Mouse (Mus musculus) retina, adult 2 months (tissue): ENCODE results near the gene Aldoc.

Experiments
- DNase-seq: peaks from one replicate; pipeline ENCODE4 v3.0.0-alpha.2; 2012; ENCODE audit warnings: low read depth, low spot score

The Aldoc gene

DNA sequence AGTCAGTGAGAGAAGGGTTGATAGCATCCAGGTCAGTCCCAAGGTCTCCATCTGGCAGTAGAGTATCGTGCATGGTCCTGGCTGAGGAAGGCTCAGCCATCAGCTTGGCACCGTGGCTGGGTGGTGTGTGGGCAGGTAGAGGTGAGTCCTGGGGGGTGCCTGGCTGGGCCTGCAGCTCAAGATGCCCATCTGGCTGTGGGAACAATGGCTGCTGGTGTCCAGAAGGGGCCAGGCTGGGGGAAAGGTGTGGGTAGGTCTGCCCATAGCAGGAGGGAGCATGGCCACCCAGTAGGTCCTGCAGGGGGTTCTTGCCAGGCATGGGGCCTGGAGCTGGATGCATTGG, 38.0 kb downstream of the Aldoc start:
- DNase-seq = no peak

DNA sequence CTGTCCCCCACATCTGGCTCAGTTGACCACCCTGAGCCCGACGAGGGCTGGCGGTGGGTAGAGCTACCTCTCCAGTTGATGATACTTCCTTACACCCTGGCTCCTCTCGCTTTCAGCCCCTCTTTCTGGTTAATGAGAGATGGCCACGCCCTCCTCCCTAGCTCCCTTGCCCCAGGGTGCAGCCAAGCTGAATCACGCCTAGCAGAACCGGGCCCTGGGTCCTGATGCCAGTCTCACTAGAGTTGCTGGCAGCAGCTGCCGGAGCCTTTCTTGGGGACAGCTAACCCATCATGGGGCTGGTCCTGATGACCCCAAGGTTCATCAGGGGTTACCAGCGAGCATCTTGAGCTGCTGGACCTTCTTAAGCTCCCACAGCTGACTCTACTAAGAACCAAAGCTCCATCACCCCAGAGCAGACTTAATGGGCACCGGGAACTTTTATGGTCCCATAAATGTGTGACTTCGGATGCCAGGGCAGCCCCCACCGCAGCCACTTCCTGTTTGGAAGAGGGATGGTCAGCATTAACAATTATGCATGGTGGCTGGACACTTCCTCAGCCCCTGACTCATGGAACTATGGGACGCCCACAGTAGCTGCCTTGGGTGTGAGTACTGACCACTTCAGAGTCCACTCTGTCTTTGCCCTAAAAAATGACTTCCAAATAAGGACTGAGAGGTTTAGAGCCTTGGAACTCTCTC, 40.7 kb downstream of the Aldoc start:
- no peak for DNase-seq

DNA sequence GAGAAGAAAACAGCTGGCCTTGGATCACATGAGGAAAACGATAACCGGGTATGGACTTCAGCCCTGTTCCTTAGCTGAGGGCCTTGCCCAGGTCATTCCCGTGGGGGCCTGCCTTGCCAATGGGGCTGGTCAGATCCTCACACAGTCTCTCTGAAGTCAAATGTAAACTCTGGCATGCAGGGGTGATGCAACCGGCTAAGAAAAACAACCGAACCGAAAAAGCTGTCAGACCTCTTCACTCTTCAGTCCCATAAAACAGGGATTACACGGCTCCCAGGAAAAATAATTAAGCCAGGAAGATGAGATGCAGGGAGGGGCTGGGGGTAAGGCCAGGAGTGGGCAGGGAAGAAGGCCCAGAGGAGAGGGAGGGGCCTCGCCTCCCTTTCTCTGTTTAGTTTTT, 41.3 kb downstream of the Aldoc start:
- no peak for DNase-seq

DNA sequence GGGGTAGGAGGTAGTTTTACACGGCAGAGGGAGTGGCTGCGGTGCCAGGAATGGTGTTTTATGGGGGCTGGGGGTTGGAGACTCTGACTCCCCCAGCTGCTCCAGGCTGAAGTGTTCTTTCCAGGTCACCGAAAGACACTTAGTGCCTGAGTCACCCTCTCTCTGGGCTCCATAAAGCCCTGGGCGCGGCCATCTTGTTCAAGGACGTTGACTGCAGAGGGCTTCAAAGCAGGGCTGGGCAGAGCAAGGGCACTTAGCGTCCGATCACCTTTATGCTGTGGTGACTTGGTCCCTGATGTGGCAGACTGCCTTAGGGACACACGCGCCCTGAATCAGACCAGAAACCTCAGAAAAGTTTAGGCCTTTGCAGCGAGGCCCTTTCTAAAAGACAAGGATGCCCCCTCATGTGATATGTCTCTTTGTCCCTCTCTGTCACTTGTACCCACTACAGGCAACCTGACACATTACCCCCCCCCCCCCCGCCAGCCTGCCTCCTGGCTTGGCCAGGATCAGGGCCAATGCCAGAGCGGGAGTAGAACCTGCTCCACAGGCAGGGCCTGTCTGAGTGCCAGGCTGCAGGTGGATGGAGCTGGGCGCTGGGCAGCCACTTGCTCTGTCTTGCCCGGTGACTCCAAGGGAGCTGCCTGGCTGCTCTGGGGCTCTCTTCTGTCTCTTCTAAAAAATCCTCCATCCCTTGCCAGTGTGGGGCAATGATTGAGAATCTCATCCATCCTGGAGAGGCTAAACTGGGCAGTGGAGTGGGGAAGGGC, 44.9 kb downstream of the Aldoc start:
- DNase-seq = no peak

DNA sequence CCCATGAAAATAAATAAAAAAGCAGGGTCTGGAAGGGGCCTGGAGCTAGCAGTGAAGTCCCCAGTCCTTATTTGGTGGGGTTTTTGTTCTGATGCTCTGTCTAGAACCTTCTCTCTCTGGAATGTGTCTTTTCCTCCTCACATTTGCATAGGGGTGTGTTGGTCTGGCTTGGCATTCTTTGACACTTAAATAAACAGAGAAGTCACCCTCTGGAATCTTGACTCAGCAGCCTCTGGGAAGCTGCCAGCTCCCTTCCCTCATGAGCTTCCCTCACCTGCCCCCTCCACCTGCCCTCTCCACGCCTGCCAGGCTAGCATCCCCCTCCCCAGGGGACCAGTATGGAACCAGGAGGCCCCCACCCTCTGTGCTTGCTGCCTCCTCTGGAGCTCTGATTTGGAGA, 47.6 kb downstream of the Aldoc start:
- no peak for DNase-seq

DNA sequence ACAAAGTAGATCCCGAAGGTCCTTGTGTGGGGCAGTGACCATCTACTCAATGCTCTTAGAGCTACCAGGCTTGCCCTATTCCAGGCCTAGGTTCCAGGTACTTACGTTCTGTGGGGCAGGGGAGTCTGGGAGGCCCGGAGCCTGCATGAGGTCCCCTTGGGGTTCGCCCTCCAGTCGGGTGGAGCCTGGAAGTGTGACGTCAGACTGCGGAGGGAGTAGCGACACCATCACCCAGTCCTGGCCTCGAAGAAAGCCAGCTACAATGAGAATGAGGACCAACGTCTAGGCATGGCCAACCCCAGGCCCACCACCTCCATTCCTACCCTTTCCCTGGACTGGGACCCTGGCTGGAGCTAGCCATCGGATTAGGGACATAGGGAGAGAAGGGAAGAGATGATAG, 48.9 kb downstream of the Aldoc start:
- no peak for DNase-seq

DNA sequence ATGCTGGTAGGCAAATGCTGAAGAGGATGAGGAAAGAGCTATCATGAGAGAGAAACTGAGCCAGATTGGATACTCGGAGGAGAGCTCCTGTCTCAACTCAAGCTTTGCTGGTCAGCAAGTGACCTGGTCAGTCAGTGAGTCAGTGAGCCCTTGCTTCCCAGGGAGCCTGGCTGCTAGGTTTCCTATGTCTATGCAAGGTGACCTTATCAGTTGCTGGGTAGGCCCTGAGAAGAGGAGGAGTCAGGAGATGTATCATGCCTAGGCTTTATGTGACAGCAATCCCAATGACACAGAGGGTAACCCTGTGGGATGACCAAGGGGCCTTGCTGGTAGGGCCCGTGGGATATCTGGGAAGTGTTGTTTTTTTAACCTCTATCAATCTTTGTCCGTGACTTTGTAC, 49.4 kb downstream of the Aldoc start:
- no peak for DNase-seq

DNA sequence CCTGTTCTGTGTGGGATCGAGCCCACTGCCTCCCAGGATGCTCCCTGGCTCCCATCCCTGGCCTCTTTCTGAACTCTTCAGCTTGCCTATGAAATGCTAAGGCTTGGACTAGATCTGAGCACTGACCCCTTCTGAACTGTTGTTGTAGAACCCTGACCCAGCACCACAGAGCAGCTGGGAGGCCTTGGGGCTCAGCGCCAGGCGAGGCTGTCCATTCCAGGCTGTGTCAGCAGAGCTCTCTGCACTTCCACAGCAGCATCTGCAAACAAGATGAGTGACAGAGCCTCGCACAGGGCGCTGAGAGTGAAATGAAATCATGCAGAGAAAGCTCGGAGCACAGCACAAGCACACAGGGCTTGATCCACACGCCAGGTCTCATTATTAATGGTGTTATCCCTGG, 49.8 kb downstream of the Aldoc start:
- no peak for DNase-seq

DNA sequence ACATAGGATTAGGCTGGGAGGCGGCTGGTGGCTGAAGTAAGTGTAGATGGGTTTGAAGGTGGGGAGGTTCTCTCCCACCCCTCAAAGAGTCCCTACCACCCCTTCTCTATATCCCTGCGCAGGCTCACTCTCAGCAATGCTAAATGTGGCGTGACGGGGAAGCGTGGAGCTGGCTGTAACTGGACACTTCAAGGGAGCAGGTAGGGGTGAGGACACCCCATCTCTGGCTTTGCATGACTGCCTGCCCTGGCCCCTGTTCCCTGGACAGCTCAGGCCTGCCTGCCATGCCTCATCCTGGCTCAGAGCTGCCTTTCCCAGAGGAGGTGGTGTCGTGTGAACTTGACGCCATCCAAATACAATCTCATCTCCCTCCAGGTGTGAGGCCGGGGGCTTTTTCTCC, 51.4 kb downstream of the Aldoc start:
- no peak for DNase-seq
